Mouse (Mus musculus) spleen, postnatal 0 days (tissue): Measurements from ENCODE around the gene Mr1. TPM values are rescaled to one million over a fixed set of nuclear protein-coding genes. Genes with fewer than 3 reads are reported as not detected.

ENCODE experiments used
- polyA plus RNA-seq: library from polyadenylated mRNA; unstranded; fragments of >200 nt; fragmentation: Nextera tagmentation; extraction: Ambion mirVana; gene quantifications from 2 replicates; pipeline ENCODE4 v1.2.1, GENCODE M21; 2015

The Mr1 gene
- 2.1 and 3.1 TPM in 2 replicates for polyA plus RNA-seq

DNA sequence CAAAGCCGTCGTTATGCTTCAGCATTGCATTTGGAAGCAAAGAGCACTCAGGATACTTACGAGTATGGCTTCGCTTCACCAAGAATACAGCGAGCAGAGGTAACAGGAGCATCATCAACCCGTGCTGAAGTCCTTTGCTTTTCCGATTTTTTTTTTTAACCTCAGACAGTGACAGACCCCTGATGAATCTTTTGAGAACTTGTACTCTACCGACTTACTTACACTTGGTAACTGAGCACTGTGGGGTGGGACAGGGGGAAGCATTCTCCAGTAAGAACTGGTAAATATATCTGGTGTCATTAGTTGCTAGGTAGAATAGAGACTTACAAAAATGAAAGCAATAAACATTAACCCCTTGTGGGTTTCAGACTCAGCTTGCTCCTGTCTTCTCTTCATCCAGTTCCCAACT is at the start of gene Mr1:
Gene Mr1 (minus strand): TSS at position 243 of the 409 bp plus-strand sequence.

DNA sequence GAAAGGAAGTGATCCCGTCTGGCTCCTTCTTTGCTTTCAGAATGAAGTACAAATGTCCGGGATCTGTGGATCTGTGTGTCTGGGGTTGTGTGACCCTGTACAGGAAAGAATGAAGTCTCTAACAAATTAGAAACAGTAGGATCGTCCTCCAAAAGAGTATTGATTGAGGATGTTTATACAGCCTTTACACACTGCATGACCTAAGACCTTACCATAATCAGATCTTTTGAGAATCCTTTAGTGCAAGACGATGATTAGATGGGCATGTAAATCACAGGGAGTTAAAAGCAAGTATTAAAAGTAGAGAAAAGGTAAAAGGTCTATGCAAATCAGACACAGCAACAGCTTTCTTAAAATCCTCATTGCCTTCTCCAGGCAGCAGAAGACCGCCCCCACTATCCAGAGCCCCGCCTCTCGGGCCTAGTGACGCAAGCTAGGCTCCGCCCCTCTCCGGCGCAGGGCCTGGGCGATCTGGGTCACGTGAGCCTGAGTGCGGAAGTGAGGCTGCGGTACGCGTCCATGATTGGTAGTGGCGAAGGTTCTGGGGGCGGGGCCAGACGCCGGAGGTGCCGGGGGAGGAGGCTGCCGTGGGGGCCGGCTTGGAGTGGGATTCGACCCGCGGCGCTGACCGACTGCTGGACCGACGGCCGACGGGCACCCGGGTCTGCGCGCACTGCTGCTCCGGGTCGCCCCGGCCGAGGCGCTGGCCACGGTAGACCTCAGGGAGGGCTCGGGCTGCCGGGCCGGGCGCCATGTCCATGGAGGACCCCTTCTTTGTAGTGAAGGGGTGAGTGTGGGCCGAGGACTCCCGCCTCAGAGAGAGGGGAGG is 11.7 kb upstream of the Mr1 start, which contains the start of gene Stx6:
Gene Stx6 (plus strand): TSS at position 575 of the 829 bp plus-strand sequence.

GRCm38 (mm10) chr1:155099280-155099848 is 47.2 kb downstream of the Mr1 start, which contains the start of gene Ier5:
Gene Ier5, minus strand, starts transcription at chr1:155099636.

Other genes with a start within 250 kb of the Mr1 start
- 6.3 and 6.5 TPM in 2 replicates for gene Ier5, start 47.2 kb downstream of the Mr1 start, polyA plus RNA-seq
- 16.5 and 20.2 TPM in 2 replicates for gene Stx6, start 11.9 kb upstream of the Mr1 start, polyA plus RNA-seq
- gene BC034090, start 97.6 kb upstream of the Mr1 start, polyA plus RNA-seq = 1.3 and 1.7 TPM in 2 replicates